Mouse (Mus musculus): Measurements from ENCODE around the gene Pcdh19. TPM values are rescaled to one million over a fixed set of nuclear protein-coding genes. Genes with fewer than 3 reads are reported as not detected.

Gene Pcdh19
- polyA plus RNA-seq, 1 experiment from 2014 or later = 2.6 TPM

DNA sequence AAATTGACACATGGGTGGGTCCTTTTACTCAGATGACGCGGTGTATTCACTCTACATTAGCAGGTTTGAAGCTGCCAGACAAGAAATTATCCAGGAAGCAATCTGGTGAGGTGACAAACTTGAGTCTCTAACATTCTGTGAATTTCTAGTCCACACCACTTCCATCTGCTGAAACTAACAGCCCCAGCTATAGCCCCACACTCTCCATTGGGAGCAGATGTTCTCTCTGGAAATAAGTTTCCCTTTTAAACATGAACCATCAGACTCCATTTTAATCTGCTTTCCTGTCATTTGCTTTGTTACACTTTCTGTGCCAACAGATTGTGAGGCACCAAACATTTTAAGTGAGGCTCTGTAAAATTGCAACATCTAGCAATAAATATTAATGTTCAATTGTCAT, 123.4 kb downstream of the Pcdh19 start:
- Histone ChIP-seq H3K36me3 (no peaks in the 10 kb centered on the region), H3K9me3 (replicated peaks) (no peaks in the 10 kb centered on the region), H3K27ac (replicated peaks) (no peak overlapping the region), H3K27me3 (ENCODE audit: low read depth, poor library complexity, severe bottlenecking) (peaks cover 30% of the 10 kb centered on the region), H3K4me1 (no peaks in the 10 kb centered on the region), H3K4me3 (no peak overlapping the region)
- WGBS = 86% methylated on average over 2 of the region's 2 CpGs
- no peak for DNase-seq (ENCODE audit: low spot score)

Other genes with a start within 250 kb of the Pcdh19 start
- gene Tnmd, start 162.0 kb upstream of the Pcdh19 start, polyA plus RNA-seq (2016; fragmentation: Nextera tagmentation; extraction: Ambion mirVana) = 0.51 and 1.2 TPM in 2 replicates
- 220 and 240 TPM in 2 replicates for gene Tspan6, start 209.4 kb upstream of the Pcdh19 start, polyA plus RNA-seq (2016; fragmentation: Nextera tagmentation; extraction: Ambion mirVana)
- 1.1 and 1.2 TPM in 2 replicates for gene Srpx2, start 219.4 kb upstream of the Pcdh19 start, polyA plus RNA-seq (2016; fragmentation: Nextera tagmentation; extraction: Ambion mirVana)

Measured in midbrain, embryonic 10.5 days (tissue).